Mouse (Mus musculus) intestine, postnatal 0 days (tissue): ENCODE results near the gene Spata4. TPM values are rescaled to one million over a fixed set of nuclear protein-coding genes. Genes with fewer than 3 reads are reported as not detected.

ENCODE experiments used
- ATAC-seq: fragments of 200-750 bp; cut with Nextera tagmentation; 2 replicates; pipeline ENCODE4 v1.8.0; 2017; ENCODE audit warnings: mild to moderate bottlenecking, moderate TSS enrichment, moderate library complexity
- H3K27ac ChIP-seq: fragments of 300-500 bp; sonication (generic); 2 replicates; pipeline ENCODE4 v1.5.1; 2014; ENCODE audit warnings: mild to moderate bottlenecking, low read depth, low read length, moderate library complexity
- H3K27me3 ChIP-seq: fragments of 300-500 bp; sonication (generic); replicated peaks from 2 replicates; pipeline ENCODE4 v1.6.1; 2014; ENCODE audit warnings: low read length, mixed read lengths; ENCODE audit not compliant: control insufficient read depth, insufficient read depth
- H3K36me3 ChIP-seq: fragments of 300-500 bp; sonication (generic); 2 replicates; pipeline ENCODE4 v1.6.1; 2014; ENCODE audit warnings: mild to moderate bottlenecking, moderate library complexity; ENCODE audit not compliant: control insufficient read depth, insufficient read depth
- H3K4me1 ChIP-seq: fragments of 300-500 bp; sonication (generic); replicated peaks from 2 replicates; pipeline ENCODE4 v1.6.1; 2014; ENCODE audit warnings: antibody characterized with exemption, low read length, mixed read lengths; ENCODE audit not compliant: control insufficient read depth, insufficient read depth
- H3K4me2 ChIP-seq: fragments of 300-500 bp; sonication (generic); replicated peaks from 2 replicates; pipeline ENCODE4 v1.6.1; 2014; ENCODE audit warnings: low read depth, mild to moderate bottlenecking, moderate library complexity
- H3K4me3 ChIP-seq: fragments of 300-500 bp; sonication (generic); 2 replicates; pipeline ENCODE4 v1.5.1; 2014; ENCODE audit warnings: low read depth, low read length
- H3K9ac ChIP-seq: fragments of 300-500 bp; sonication (generic); 2 replicates; pipeline ENCODE4 v1.6.1; 2014; ENCODE audit warnings: mild to moderate bottlenecking, low read depth, low read length
- H3K9me3 ChIP-seq: fragments of 300-500 bp; sonication (generic); 2 replicates; pipeline ENCODE4 v1.6.1; 2016; ENCODE audit warnings: mixed run types; ENCODE audit not compliant: control insufficient read depth
- CTCF ChIP-seq: sonication (generic); IDR thresholded peaks from 2 replicates; pipeline ENCODE4 v1.5.1; 2016; ENCODE audit warnings: low read depth, mild to moderate bottlenecking, control low read depth, antibody characterized with exemption, moderate library complexity
- WGBS: fragments of 180-500 bp; shearing (Covaris S2); extraction: QIAGEN DNeasy Blood & Tissue Kit; methylation state at CpG from one replicate; pipeline ENCODE4 v1.1.7; 2014; 5-methylcytosine and 5-hydroxymethylcytosine counted together
- polyA plus RNA-seq: library from polyadenylated mRNA; unstranded; fragments of >200 nt; fragmentation: Nextera tagmentation; extraction: Ambion mirVana; gene quantifications from 2 replicates; pipeline ENCODE4 v1.2.1, GENCODE M21; 2015

Gene Spata4
- polyA plus RNA-seq, 1 experiment from 2014 or later = not detected

DNA sequence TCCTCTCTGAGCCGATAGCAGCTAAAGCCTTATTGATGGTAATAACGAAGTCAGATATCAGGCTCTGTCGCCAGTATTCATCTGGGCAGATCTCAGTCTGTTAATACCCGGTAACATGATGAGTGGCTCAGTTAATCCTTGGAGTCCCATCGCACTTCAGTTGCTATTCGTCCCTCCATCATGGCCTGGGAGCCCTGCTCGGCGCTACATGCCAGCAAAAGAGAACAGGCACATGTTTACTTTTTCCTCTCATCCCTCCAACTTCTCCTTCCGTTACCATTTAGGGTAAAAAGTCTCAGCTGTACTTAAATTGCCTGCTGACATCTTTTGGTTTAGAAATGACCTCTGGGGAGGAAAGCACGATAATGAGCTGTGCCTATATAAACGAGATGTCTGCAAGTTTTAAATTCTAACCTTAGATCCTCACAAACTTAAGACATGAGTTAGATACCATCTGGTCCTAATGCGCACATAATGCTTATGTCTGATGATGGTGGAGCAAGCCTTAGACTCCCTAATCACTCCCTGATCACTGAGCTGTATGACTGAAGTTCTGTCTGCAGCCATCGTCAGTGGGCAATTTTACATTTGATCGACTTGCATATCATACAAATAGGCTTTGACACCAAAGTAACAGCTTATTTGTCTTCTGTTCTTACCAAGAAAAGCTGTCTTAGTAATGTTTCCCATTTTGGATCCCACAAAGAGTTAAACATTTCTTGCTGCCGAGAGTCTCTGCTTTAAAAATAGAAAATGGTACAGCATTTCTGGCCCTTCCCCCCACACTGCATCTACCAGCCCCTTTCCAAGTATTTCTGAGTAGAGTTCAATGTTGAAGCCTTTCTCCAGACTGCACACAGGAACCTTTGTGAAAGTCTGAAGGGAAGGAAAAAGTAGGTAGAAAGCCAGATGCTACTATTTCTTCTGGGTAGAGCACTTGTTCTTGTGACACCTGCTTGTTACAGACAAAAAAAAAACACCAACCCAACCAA, 29.7 kb upstream of the Spata4 start:
- WGBS = 62% methylated on average over 15 of the region's 15 CpGs
- no peak for TF ChIP-seq CTCF
- Histone ChIP-seq H3K27me3 (no peaks in the 10 kb centered on the region), H3K9me3 (no peaks in the 10 kb centered on the region), H3K27ac (no peak overlapping the region), H3K36me3 (no peaks in the 10 kb centered on the region), H3K4me1 (no peaks in the 10 kb centered on the region), H3K4me3 (no peak overlapping the region), H3K4me2 (no peak overlapping the region), H3K9ac (no peak overlapping the region)
- no peak for ATAC-seq

DNA sequence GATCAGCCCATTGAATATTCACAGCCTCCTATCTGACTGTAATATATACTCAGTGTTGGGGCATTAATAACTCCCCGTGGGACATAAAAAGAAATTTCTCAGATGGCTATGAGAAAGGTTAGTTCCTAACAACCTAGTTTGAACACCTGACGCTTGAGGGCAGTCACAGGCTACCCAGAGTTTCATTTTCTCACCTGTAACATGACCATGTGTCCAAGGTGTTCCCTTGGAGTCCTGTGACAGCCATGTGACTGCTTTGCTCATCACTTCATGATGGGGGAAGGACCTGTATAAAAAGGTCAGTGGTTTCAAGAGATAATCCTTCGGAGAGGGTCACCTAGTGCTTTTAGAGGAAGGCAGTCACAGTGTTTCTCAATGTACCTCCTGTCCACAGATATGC, 19.1 kb upstream of the Spata4 start:
- no peaks in the 10 kb centered on the region for H3K27me3 ChIP-seq
- no peak overlapping the region for H3K4me2 ChIP-seq
- H3K27ac ChIP-seq = no peak overlapping the region
- H3K9ac ChIP-seq = no peak overlapping the region
- 84% methylated on average over 3 of the region's 3 CpGs for WGBS
- H3K4me1 ChIP-seq = no peaks in the 10 kb centered on the region
- no peak for TF ChIP-seq CTCF
- no peaks in the 10 kb centered on the region for H3K36me3 ChIP-seq
- H3K9me3 ChIP-seq = no peaks in the 10 kb centered on the region
- no peak overlapping the region for H3K4me3 ChIP-seq
- no peak for ATAC-seq

DNA sequence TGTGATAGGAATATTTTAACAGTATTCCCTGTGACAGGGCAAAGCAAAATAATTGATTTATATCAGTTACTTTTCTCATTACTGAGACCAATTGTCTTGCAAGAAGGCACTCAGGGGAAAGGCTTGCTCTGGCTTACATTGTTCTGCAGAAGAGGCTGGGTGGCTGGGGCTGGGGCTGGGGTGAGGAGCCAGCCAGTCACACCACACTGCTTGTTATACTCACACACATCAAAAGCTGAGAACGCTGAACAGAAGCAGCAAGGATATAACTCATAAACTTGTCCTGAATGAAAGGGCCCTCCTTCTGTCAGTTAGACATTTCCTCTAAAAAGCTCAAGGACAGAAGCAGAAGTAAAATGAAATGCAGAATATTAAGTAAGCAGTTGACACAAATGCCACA, 17.7 kb upstream of the Spata4 start:
- Histone ChIP-seq H3K4me3 (no peak overlapping the region), H3K4me1 (no peaks in the 10 kb centered on the region), H3K9ac (no peak overlapping the region), H3K27ac (no peak overlapping the region), H3K36me3 (no peaks in the 10 kb centered on the region), H3K4me2 (no peak overlapping the region), H3K27me3 (no peaks in the 10 kb centered on the region), H3K9me3 (no peaks in the 10 kb centered on the region)
- no peak for TF ChIP-seq CTCF
- no peak for ATAC-seq
- 47% methylated on average over 1 of the region's 1 CpGs for WGBS

DNA sequence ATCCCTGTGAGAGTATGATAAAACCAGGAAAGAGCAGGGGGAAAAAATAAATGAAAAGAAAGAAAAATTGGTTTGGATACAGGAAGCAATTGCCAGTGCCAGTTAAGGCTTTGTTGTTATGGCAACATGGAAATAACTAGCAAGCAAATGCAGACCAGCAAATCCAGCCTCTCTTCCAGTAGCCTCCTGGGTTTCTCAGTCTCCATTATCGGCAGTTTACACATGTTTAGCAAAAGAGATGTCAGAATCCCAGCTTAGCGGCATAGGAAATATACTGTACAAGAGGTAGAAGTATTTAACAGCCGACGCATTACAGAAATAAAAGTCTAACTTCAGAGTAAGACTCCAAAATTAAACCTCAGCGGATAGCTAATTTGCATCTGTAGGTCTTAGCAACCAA, 5.9 kb upstream of the Spata4 start:
- H3K27ac ChIP-seq = no peak overlapping the region
- H3K36me3 ChIP-seq = no peaks in the 10 kb centered on the region
- H3K4me3 ChIP-seq = no peak overlapping the region
- H3K4me1 ChIP-seq = no peaks in the 10 kb centered on the region
- no peaks in the 10 kb centered on the region for H3K9me3 ChIP-seq
- no peak for ATAC-seq
- 85% methylated on average over 5 of the region's 5 CpGs for WGBS
- H3K27me3 ChIP-seq = no peaks in the 10 kb centered on the region
- H3K4me2 ChIP-seq = no peak overlapping the region
- TF ChIP-seq CTCF = no peak
- no peak overlapping the region for H3K9ac ChIP-seq

DNA sequence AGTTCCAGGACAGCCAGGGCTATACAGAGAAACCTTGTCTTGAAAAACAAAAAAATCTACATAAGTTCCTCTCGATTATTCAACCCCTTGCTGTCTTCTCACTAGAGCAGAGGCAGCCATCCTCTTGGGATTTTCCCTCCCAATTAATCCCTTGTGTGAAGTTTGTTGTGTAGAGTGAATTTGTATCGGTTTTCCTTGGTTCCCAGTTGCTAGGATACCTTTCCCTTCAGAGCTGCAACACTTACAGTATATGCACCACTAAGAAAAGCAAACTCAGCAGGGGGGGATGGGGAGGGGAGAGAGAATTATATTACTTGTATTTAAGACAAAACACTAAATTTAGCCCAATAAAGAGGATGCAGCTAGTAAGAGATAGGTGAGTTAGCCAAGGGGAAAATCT, 4.5 kb upstream of the Spata4 start:
- Histone ChIP-seq H3K4me1 (peaks cover 2% of the 10 kb centered on the region; the same call in 1 of the 2 replicates), H3K4me2 (no peak overlapping the region), H3K36me3 (no peaks in the 10 kb centered on the region), H3K9me3 (no peaks in the 10 kb centered on the region), H3K27me3 (no peaks in the 10 kb centered on the region), H3K27ac (no peak overlapping the region), H3K4me3 (no peak overlapping the region), H3K9ac (no peak overlapping the region)
- WGBS = 63% methylated on average over 2 of the region's 2 CpGs
- ATAC-seq = no peak
- no peak for TF ChIP-seq CTCF

DNA sequence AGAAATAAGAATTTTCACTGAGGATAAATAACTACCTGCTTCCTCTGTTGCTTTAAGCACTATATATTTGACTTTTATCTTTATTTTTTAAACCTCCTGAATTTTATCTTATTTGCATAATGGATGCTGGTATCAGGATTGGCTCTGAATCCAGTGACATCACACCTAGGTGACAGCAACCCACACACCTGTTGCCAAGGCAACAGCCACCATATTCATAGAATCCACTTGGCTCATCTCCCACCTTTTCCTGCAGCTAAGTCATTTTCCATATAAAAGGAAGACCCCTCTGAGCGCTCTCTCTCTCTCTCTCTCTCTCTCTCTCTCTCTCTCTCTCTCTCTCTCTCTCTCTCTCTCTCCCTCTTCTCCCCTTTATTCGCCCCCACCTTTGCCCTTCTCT, 3.6 kb upstream of the Spata4 start:
- peaks cover 2% of the 10 kb centered on the region; the same call in 1 of the 2 replicates for H3K4me1 ChIP-seq
- WGBS = 83% methylated on average over 2 of the region's 2 CpGs
- H3K27ac ChIP-seq = no peak overlapping the region
- no peaks in the 10 kb centered on the region for H3K36me3 ChIP-seq
- no peak overlapping the region for H3K4me2 ChIP-seq
- no peaks in the 10 kb centered on the region for H3K27me3 ChIP-seq
- ATAC-seq = no peak
- no peak overlapping the region for H3K9ac ChIP-seq
- no peaks in the 10 kb centered on the region for H3K9me3 ChIP-seq
- no peak overlapping the region for H3K4me3 ChIP-seq
- no peak for TF ChIP-seq CTCF
